Mouse (Mus musculus) spleen, adult 2 months (tissue): ENCODE results near the gene 9230112D13Rik.

Experiments used
- CTCF ChIP-seq: fragments of 200-500 bp; IDR thresholded peaks from 2 replicates; pipeline ENCODE4 v1.5.1; 2011; ENCODE audit warnings: mild to moderate bottlenecking, inconsistent platforms; ENCODE audit not compliant: insufficient read depth, insufficient read length, insufficient replicate concordance; ENCODE audit errors: extremely low read depth
- POLR2A ChIP-seq: fragments of 200-500 bp; IDR thresholded peaks from 2 replicates; pipeline ENCODE4 v1.6.1; 2011; ENCODE audit warnings: low read depth, low read length, inconsistent platforms

DNA sequence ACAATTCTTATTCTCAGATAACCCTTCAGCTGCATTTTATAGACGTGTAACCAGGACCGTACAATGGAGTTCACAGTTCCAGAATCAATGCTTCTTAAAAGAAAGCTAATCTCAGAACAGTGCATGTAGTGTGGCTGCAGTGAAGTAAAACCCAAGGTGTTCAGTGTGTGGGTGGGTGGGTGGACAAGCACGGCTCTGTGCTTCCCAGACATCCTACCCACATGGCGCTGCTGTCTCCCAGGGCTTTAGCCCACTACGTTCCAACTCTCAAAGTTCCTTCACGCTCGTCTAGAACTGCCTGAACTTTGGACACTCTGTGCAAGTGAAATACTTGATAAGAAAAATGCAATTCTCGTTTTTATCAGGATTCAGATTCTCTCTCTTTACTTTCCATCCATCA lies at the start of gene 9230112D13Rik:
- no peak for TF ChIP-seq POLR2A
- no peak for TF ChIP-seq CTCF
